Mouse (Mus musculus) left cerebral cortex, adult 11 months (tissue): ENCODE measurements around the gene Zfp870.

ENCODE experiments used
- DNase-seq: peaks from one replicate; pipeline ENCODE4 v3.0.0; 2022; ENCODE audit warnings: low spot score

Zfp870 gene

GRCm38 (mm10) chr17:32891239-32892180 is at the start of gene Zfp870:
Gene Zfp870, minus strand, starts transcription at chr17:32891642.
- peak; percentile 93 for DNase-seq

- no peak for DNase-seq
These were observed 48.4 kb upstream of the Zfp870 start for GRCm38 (mm10) chr17:32939831-32940230.

GRCm38 (mm10) chr17:32927803-32928202 is 36.4 kb upstream of the Zfp870 start:
- no peak for DNase-seq

GRCm38 (mm10) chr17:32924658-32925312 is 33.3 kb upstream of the Zfp870 start:
- peak; percentile 51 for DNase-seq

- no peak for DNase-seq
These were observed 32.2 kb upstream of the Zfp870 start for GRCm38 (mm10) chr17:32923681-32924080.

- no peak for DNase-seq
These were observed 27.7 kb upstream of the Zfp870 start for GRCm38 (mm10) chr17:32919123-32919522.

GRCm38 (mm10) chr17:32917131-32917530 is 25.7 kb upstream of the Zfp870 start, which contains the start of gene Cyp4f14:
Gene Cyp4f14, minus strand, starts transcription at chr17:32917342.
- DNase-seq = no peak

GRCm38 (mm10) chr17:32916075-32916474 is 24.6 kb upstream of the Zfp870 start:
- DNase-seq = no peak

GRCm38 (mm10) chr17:32906172-32906571 is 14.7 kb upstream of the Zfp870 start:
- no peak for DNase-seq

- DNase-seq = no peak
These were observed 13.8 kb upstream of the Zfp870 start for GRCm38 (mm10) chr17:32905239-32905638.

GRCm38 (mm10) chr17:32904414-32904813 is 13.0 kb upstream of the Zfp870 start:
- DNase-seq = no peak

GRCm38 (mm10) chr17:32901751-32902525 is 10.5 kb upstream of the Zfp870 start:
- no peak for DNase-seq

- no peak for DNase-seq
These were observed 4.0 kb upstream of the Zfp870 start for GRCm38 (mm10) chr17:32895421-32895820.

GRCm38 (mm10) chr17:32893901-32894300 is 2.5 kb upstream of the Zfp870 start:
- no peak for DNase-seq

GRCm38 (mm10) chr17:32890852-32891238 is 597 bp downstream of the Zfp870 start:
- DNase-seq = no peak

- DNase-seq = no peak
These were observed 1.8 kb downstream of the Zfp870 start for GRCm38 (mm10) chr17:32889611-32890010.

- no peak for DNase-seq
These were observed 10.9 kb downstream of the Zfp870 start for GRCm38 (mm10) chr17:32880320-32881218.

- no peak for DNase-seq
These were observed 12.7 kb downstream of the Zfp870 start for GRCm38 (mm10) chr17:32878773-32879172.

GRCm38 (mm10) chr17:32877471-32878171 is 13.8 kb downstream of the Zfp870 start:
- DNase-seq = no peak

GRCm38 (mm10) chr17:32872696-32873095 is 18.7 kb downstream of the Zfp870 start:
- DNase-seq = no peak

GRCm38 (mm10) chr17:32872091-32872490 is 19.4 kb downstream of the Zfp870 start:
- DNase-seq = no peak
